Mouse (Mus musculus): ENCODE data around the gene Hspa2. TPM values are rescaled to one million over a fixed set of nuclear protein-coding genes. Genes with fewer than 3 reads are reported as not detected.

Hspa2 gene
- polyA plus RNA-seq, 1 experiment from 2014 or later = 6.7 TPM

DNA sequence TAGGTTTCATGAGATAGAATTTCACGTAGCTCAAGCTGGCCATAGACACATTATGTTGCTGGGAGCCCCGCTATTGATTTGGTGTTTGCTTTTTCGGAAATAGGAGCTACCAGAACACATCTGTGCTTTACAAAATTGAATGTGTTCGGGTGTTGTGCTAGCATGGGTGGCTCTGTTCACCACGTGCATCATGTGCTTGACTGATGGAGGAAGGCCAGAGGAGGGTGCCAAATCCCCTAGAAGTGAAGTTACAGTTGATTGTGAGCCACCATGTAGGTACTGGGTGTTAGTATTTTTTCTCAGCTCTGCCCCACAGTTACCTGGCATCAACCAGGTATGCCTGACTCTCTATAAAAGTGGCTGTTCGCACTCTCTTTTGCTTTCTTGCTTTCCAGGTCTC lies 40.9 kb downstream of the Hspa2 start:
- Histone ChIP-seq H3K4me1 (no peaks in the 10 kb centered on the region), H3K4me3 (no peak overlapping the region), H3K9me3 (no peaks in the 10 kb centered on the region), H3K27ac (no peak overlapping the region), H3K4me2 (replicated peaks) (no peak overlapping the region), H3K36me3 (no peaks in the 10 kb centered on the region), H3K9ac (no peak overlapping the region), H3K27me3 (0 out of 2 replicates have a peak, but pooled peaks cover 3% of the 10 kb centered on the region)
- ATAC-seq (ENCODE audit: low FRiP score, low read depth) = no peak
- WGBS = 77% methylated on average over 6 of the region's 6 CpGs

DNA sequence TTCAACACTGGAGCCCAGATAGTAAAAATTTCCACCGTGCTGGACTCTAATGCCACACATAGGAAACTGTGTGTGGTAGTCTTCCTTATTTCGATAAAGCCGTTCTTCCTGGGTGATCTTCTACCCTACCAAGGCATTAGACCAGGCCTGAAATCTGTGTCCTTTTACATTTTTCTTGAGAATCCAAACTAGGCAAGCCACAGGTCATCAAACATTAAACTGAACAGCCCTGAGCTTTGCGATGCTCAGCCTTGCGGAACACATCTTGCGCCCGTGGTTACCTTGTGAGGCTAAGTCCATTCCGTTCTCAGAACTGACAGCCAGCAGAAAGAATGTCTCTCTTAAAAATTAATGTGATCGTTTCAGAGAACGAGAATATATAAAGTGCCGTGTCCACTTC lies 42.2 kb downstream of the Hspa2 start:
- Histone ChIP-seq H3K9ac (no peak overlapping the region), H3K27me3 (0 out of 2 replicates have a peak, but pooled peaks cover 3% of the 10 kb centered on the region), H3K4me3 (no peak overlapping the region), H3K9me3 (no peaks in the 10 kb centered on the region), H3K4me2 (replicated peaks) (no peak overlapping the region), H3K27ac (no peak overlapping the region), H3K4me1 (no peaks in the 10 kb centered on the region), H3K36me3 (no peaks in the 10 kb centered on the region)
- 84% methylated on average over 11 of the region's 11 CpGs for WGBS
- no peak for ATAC-seq (ENCODE audit: low FRiP score, low read depth)

DNA sequence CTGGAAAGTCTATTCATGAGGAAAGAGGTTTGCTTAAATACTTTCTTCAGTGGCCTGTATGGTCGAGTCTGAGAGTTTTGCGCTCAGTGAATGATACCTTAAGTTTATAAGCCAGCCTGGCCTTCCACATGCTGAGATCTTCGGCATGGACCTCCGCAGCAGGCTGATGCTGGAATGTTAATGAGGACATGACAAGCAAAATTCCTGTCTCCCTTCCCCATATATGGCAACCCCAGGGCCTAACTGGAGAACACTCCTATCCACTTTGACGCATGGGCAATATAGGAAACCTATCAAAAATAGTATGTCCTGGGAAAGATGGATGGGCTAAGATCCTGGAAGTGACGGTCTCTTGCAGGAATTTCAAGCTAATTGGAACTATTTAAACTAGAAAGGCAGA lies 44.2 kb downstream of the Hspa2 start:
- Histone ChIP-seq H3K9ac (no peak overlapping the region), H3K27me3 (0 out of 2 replicates have a peak, but pooled peaks cover 3% of the 10 kb centered on the region), H3K4me2 (replicated peaks) (no peak overlapping the region), H3K4me1 (no peaks in the 10 kb centered on the region), H3K4me3 (no peak overlapping the region), H3K9me3 (no peaks in the 10 kb centered on the region), H3K27ac (no peak overlapping the region), H3K36me3 (no peaks in the 10 kb centered on the region)
- ATAC-seq (ENCODE audit: low FRiP score, low read depth) = no peak
- 59% methylated on average over 6 of the region's 6 CpGs for WGBS

- Histone ChIP-seq H3K4me3 (no peak overlapping the region), H3K4me2 (replicated peaks) (no peak overlapping the region), H3K9ac (no peak overlapping the region), H3K9me3 (no peaks in the 10 kb centered on the region), H3K4me1 (no peaks in the 10 kb centered on the region), H3K27ac (no peak overlapping the region), H3K27me3 (no peaks in the 10 kb centered on the region), H3K36me3 (no peaks in the 10 kb centered on the region)
- 55% methylated on average over 2 of the region's 2 CpGs for WGBS
- ATAC-seq (ENCODE audit: low FRiP score, low read depth) = no peak
These were observed 48.2 kb downstream of the Hspa2 start for GRCm38 (mm10) chr12:76452203-76452602.

Other genes starting within 250 kb of the Hspa2 start
- gene Esr2, start 226.9 kb upstream of the Hspa2 start, polyA plus RNA-seq (2015; fragmentation: Nextera tagmentation; extraction: Ambion mirVana) = 0.41 and 0.43 TPM in 2 replicates
- 0.27 TPM in 1 of 2 replicates, not detected in the other for gene Tex21, start 157.4 kb upstream of the Hspa2 start, polyA plus RNA-seq (2015; fragmentation: Nextera tagmentation; extraction: Ambion mirVana)
- 63.7 and 74.6 TPM in 2 replicates for gene Mthfd1, start 148.9 kb upstream of the Hspa2 start, polyA plus RNA-seq (2015; fragmentation: Nextera tagmentation; extraction: Ambion mirVana)
- 2.1 and 2.3 TPM in 2 replicates for gene Akap5, start 79.3 kb upstream of the Hspa2 start, polyA plus RNA-seq (2015; fragmentation: Nextera tagmentation; extraction: Ambion mirVana)
- 21.6 and 22.3 TPM in 2 replicates for gene Zbtb25, start 34.6 kb upstream of the Hspa2 start, polyA plus RNA-seq (2015; fragmentation: Nextera tagmentation; extraction: Ambion mirVana)
- 8.9 and 10.1 TPM in 2 replicates for gene Zbtb1, start 33.9 kb upstream of the Hspa2 start, polyA plus RNA-seq (2015; fragmentation: Nextera tagmentation; extraction: Ambion mirVana)
- gene Ppp1r36, start 13.4 kb downstream of the Hspa2 start, polyA plus RNA-seq (2015; fragmentation: Nextera tagmentation; extraction: Ambion mirVana) = 4.5 and 4.8 TPM in 2 replicates
- 5.6 and 7.2 TPM in 2 replicates for gene Plekhg3, start 126.7 kb downstream of the Hspa2 start, polyA plus RNA-seq (2015; fragmentation: Nextera tagmentation; extraction: Ambion mirVana)

Data from limb, embryonic 13.5 days (tissue).